Mouse (Mus musculus): Measurements from ENCODE around the gene Olfr1445.

Olfr1445 gene

DNA sequence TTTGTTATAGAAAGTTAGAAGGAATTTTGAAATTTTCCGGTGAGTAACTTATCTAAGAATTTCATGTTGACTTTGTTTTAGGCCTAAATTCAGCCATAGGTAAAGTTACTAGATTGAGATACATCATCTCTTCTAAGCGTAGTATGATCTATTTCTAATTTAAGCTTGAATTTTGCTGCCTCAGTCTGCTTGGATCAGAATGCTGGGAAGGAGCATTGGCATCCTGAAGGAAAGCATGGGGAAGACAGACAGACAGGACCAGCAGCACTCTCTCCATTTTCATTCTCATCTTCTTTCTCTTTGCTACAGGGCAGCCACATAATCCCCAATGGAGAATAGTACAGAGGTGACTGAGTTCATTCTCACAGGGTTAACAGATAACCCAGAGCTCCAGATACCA lies at the start of gene Olfr1445:
Olfr1445 (plus strand) TSS at position 301 of the 400 bp plus-strand sequence.
- DNase-seq, result no peak

DNA sequence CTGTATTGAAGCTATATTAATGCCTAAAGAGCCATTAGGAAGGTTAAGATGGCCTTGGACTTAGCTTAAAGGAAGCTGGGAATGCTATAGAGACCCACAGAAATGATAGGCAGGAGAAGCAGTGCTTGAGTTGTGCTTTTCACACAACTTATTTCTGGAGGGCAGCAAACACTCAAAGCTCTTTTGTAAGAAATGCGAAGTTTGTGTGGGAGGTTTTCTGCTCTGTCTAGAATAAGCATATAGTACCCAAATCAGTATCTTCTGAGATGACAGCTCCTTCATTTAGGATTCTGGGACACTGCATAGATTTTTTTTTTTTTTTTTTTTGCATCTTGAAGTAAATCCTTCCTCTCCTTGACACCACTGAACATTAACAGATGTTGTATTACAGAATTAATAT lies 45.1 kb upstream of the Olfr1445 start:
- DNase-seq, result no peak

DNA sequence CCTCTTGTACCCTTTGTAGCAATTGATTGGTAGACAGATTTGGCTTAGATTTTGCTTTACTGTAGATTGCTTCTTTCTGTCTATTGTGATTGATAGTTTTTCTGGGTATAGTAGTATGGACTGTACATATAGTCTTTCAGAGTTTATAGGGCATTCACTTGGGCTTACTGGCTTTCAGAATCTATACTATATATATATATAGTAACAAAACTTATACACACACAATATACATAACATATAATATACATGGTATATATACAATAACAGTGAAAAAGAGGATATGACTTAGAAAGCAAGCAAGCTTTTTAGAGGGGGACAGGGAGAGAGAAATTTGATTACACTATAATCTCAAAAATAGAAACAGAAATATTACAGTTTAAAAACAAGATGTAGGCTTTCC lies 37.3 kb upstream of the Olfr1445 start, which contains the start of gene Gm5244:
Gm5244 (plus strand) TSS at position 301 of the 400 bp plus-strand sequence.
- no peak for DNase-seq

DNA sequence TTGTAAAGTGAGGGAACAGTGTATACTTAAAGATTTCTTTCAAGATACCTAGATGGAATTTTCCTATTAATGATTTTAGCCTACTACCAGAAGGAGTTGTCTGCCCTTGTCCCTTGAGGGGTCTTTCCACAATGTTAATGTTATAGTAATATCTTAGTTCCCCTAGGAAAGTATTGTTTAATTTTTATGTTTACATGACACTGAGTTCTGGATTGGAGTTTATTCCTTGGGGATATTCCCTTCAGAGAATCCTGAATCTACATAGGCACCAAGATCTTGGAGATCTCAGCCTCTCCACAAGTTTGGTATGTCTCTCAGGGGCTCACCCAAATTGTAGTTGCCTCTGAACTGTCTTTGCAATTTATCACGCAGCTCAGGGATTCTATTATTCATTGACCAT lies 26.7 kb upstream of the Olfr1445 start, which contains the start of gene Olfr1444:
Olfr1444 (plus strand) TSS at position 301 of the 400 bp plus-strand sequence.
- DNase-seq, result no peak

DNA sequence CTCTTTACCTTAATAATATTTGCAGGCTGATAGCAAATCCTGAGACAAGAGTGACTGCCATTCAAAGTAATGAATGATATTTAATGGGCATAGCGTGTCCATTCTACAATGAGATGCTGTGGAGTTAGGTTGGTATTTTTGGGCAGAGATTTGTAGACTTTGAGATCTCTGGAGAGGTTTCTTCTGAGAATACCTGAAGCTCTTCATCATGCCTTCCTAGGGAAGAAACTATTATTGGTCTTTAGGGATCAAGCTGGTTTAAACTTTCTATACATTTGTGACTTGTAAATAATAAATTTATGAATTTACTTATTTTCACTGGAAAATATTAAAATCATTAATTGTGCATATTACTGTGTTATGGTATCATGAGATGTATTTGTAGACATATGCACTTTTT lies 9.8 kb downstream of the Olfr1445 start, which contains the start of gene Olfr1446:
Olfr1446 (minus strand) TSS at position 101 of the 400 bp plus-strand sequence.
- DNase-seq, result no peak

DNA sequence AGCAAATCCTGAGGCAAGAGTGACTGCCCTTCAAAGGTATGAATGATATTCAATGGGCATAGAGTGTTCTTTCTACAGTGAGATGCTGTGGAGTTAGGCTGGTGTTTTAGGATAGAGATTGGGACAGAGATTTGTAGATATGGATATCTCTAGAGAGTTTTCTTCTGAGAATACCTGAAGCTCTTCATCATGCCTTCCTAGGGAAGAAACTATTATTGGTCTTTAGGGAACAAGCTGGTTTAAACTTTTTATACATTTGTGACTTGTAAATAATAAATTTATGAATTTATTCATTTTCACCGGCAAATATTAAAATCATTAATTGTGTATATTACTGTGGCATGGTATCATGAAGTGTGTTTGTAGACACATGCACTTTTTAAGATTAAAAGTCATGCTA lies 20.0 kb downstream of the Olfr1445 start, which contains the start of gene Olfr1447:
Olfr1447 (minus strand) TSS at position 101 of the 400 bp plus-strand sequence.
- DNase-seq, result no peak

DNA sequence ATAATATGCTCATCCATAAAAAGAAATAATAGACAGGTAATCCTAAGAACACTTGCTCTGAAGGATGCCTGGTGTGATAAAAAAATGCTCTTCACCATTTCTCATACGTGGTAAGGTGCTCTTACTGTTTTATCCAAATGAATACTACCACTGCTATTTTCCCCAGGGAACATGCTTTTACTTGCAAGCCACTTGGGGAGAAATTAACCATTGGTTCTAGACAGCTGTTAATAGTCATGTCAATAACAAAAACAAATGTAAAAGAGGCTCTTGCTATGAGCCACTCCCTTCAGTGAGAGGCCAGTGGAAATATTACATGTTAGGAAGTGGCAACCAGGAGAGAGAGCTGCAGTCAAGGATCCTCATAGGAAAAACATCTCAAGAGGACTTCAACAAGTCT lies 40.7 kb downstream of the Olfr1445 start, which contains the start of gene Olfr1448:
Olfr1448 (minus strand) TSS at position 101 of the 400 bp plus-strand sequence.
- no peak for DNase-seq

DNA sequence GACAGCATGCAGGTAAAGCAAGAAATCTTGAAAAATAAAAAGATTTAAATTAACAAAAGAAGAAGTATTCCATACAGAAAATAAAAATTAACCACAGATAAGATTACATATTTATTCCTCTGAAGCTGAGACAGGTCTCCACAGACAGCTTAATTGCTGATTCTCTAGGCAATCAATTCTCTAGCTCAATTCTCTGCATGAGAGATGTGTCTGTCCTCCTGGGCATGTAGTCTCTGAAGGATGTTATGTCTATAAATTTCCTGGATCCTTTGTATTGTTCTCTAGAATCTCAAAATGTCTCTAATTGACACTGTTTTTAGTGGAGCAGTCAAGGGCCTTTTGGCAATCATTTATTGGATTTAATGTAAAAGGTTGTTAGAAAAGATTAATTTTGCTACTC lies 46.9 kb downstream of the Olfr1445 start, which contains the start of gene Olfr1449:
Olfr1449 (plus strand) TSS at position 301 of the 400 bp plus-strand sequence.
- no peak for DNase-seq

Measured in kidney, adult 8-10 months (tissue).